Mouse (Mus musculus): Measurements from ENCODE around the gene Aox3. TPM values are rescaled to one million over a fixed set of nuclear protein-coding genes. Genes with fewer than 3 reads are reported as not detected.

The Aox3 gene
- 0.06 and 0.16 TPM in 2 replicates for polyA plus RNA-seq (2015; fragmentation: Nextera tagmentation; extraction: Ambion mirVana)

DNA sequence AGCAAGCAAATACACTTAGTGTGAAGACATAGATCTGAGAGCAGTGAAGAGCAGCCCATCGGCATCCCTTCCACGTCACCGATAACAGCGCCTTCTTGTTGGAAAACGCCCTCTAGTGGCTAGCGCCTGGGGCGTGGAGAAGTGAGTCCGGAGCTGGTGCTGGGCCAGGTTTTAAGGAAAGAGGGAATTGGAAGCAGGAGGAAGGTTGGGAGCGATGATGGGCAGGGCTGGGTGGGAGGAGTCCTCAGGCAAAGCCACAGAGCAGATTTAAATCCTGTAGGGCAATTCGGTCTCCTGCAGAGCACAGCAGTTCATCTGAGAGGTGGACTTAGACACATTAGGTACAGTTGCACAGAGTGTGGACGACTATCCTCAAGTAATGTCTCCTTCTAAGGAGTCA, at the start of gene Aox3:
Gene Aox3, plus strand, starts transcription at position 251 of the 400 bp plus-strand sequence.

DNA sequence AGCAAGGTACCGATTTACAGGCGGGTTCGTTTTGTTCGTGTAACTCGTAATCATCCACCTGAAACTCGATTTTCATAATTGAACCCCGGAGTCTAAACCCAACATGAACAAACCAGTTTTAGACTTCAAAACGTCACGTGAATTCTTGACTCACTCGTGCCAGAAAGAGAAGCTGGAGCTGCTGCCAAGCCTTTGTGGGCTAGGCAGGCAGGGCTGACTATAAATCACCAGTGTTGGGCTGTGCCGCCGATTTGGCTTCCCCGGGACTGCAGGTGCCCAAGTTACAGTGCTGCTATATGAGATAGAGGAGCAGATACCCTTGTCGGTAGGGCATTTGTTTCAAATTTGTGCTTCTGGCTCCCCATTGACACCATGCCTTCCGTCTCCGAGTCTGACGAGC, 97.3 kb downstream of the Aox3 start, which contains the start of gene Aox4:
Gene Aox4, plus strand, starts transcription at position 195 of the 400 bp plus-strand sequence.

Other genes with a start within 250 kb of the Aox3 start
- gene Sgo2a, start 117.2 kb upstream of the Aox3 start, polyA plus RNA-seq (2015; fragmentation: Nextera tagmentation; extraction: Ambion mirVana): 4.4 TPM in 2 replicates
- gene Kctd18, start 94.2 kb upstream of the Aox3 start, polyA plus RNA-seq (2015; fragmentation: Nextera tagmentation; extraction: Ambion mirVana): 7.7 and 9.1 TPM in 2 replicates
- gene Aox1, start 83.2 kb upstream of the Aox3 start, polyA plus RNA-seq (2015; fragmentation: Nextera tagmentation; extraction: Ambion mirVana): 1.6 and 2.8 TPM in 2 replicates
- 0.36 and 0.82 TPM in 2 replicates for gene Aox4, start 97.3 kb downstream of the Aox3 start, polyA plus RNA-seq (2015; fragmentation: Nextera tagmentation; extraction: Ambion mirVana)
- gene Aox2, start 165.2 kb downstream of the Aox3 start, polyA plus RNA-seq (2015; fragmentation: Nextera tagmentation; extraction: Ambion mirVana): 0.06 and 0.09 TPM in 2 replicates

All from skeletal muscle tissue, postnatal 0 days (tissue).